Mouse (Mus musculus) MEL (cell line): ENCODE measurements around the gene Baz1a. TPM values are rescaled to one million over a fixed set of nuclear protein-coding genes. Genes with fewer than 3 reads are reported as not detected.

Experiments used
- DNase-seq: peaks from one replicate; pipeline ENCODE4 v3.0.0; 2011; ENCODE audit warnings: low read depth, low spot score
- H3K27ac ChIP-seq: 2 replicates; pipeline ENCODE4 v1.5.1; 2012; ENCODE audit warnings: low read depth, mild to moderate bottlenecking, control low read depth, low read length, moderate library complexity; ENCODE audit not compliant: control insufficient read depth
- H3K27me3 ChIP-seq, 2 experiments: fragments of 150-350 bp in 1 of 2; sonication (generic) in 1 of 2; 2 replicates each; pipeline ENCODE4 v1.6.1; 2012; ENCODE audit warnings: low read length in 2 of 2, mild to moderate bottlenecking in 2 of 2, improper control_type of control experiment in 1 of 2, moderate library complexity in 1 of 2; ENCODE audit not compliant: insufficient read depth in 2 of 2, control insufficient read depth in 1 of 2
- H3K36me3 ChIP-seq, 2 experiments: 2 replicates each; pipeline ENCODE4 v1.6.1; 2012 to 2014; ENCODE audit warnings: low read length in 2 of 2, improper control_type of control experiment in 1 of 2, inconsistent platforms in 1 of 2, mild to moderate bottlenecking in 1 of 2; ENCODE audit not compliant: insufficient read depth in 2 of 2, control insufficient read depth in 1 of 2
- H3K4me1 ChIP-seq, 2 experiments: fragments of 150-350 bp in 1 of 2; sonication (generic) in 1 of 2; 2 replicates each; pipeline ENCODE4 v1.6.1; 2012; ENCODE audit warnings: low read length in 2 of 2, improper control_type of control experiment in 1 of 2, mild to moderate bottlenecking in 1 of 2; ENCODE audit not compliant: insufficient read depth in 2 of 2, control insufficient read depth in 1 of 2
- H3K4me3 ChIP-seq, 2 experiments: fragments of 150-350 bp in 1 of 2; sonication (generic) in 1 of 2; 2 replicates each; pipeline ENCODE4 v1.5.1; 2012; ENCODE audit warnings: low read depth in 2 of 2, low read length in 2 of 2, mild to moderate bottlenecking in 2 of 2, moderate library complexity in 2 of 2, control low read depth in 1 of 2, improper control_type of control experiment in 1 of 2; ENCODE audit not compliant: control insufficient read depth in 1 of 2, insufficient read depth in 1 of 2
- H3K79me2 ChIP-seq: 2 replicates; pipeline ENCODE4 v1.6.1; 2012; ENCODE audit warnings: mild to moderate bottlenecking, low read length, moderate library complexity; ENCODE audit not compliant: control insufficient read depth, poor library complexity, insufficient read depth
- H3K9ac ChIP-seq: 2 replicates; pipeline ENCODE4 v1.6.1; 2012; ENCODE audit warnings: low read depth, mild to moderate bottlenecking, control low read depth, low read length, moderate library complexity; ENCODE audit not compliant: control insufficient read depth, poor library complexity, severe bottlenecking
- H3K9me3 ChIP-seq: fragments of 150-350 bp; sonication (generic); replicated peaks from 2 replicates; pipeline ENCODE4 v1.6.1; 2012; ENCODE audit warnings: mild to moderate bottlenecking, low read length, improper control_type of control experiment, moderate library complexity; ENCODE audit not compliant: insufficient read depth
- CTCF ChIP-seq, 3 experiments: IDR thresholded peaks in 2 of 3; conservative IDR thresholded peaks in 1 of 3; 2 replicates each; pipeline ENCODE4 v1.5.1; 2011 to 2012; ENCODE audit warnings: low read length in 3 of 3, low read depth in 2 of 3, mild to moderate bottlenecking in 2 of 3, improper control_type of control experiment in 1 of 3, inconsistent platforms in 1 of 3, mixed read lengths in 1 of 3, moderate library complexity in 1 of 3; ENCODE audit not compliant: control insufficient read depth in 1 of 3, insufficient read depth in 1 of 3, poor library complexity in 1 of 3, severe bottlenecking in 1 of 3
- ELF1 ChIP-seq: IDR thresholded peaks from 2 replicates; pipeline ENCODE4 v1.6.1; 2014; ENCODE audit warnings: low read depth, mild to moderate bottlenecking, inconsistent platforms, low read length, improper control_type of control experiment, moderate library complexity
- EP300 ChIP-seq, 2 experiments: IDR thresholded peaks; 2 replicates each; pipeline ENCODE4 v1.6.1; 2011; ENCODE audit warnings: improper control_type of control experiment in 2 of 2, low read length in 2 of 2, low read depth in 1 of 2, mild to moderate bottlenecking in 1 of 2
- ETS1 ChIP-seq: IDR thresholded peaks from 2 replicates; pipeline ENCODE4 v1.6.1; 2012; ENCODE audit warnings: low read depth, mild to moderate bottlenecking, inconsistent platforms, low read length, improper control_type of control experiment, moderate library complexity
- GABPA ChIP-seq: IDR thresholded peaks from 2 replicates; pipeline ENCODE4 v1.6.1; 2012; ENCODE audit warnings: low read depth, mild to moderate bottlenecking, inconsistent platforms, low read length, improper control_type of control experiment, moderate library complexity
- GATA1 ChIP-seq: IDR thresholded peaks from 2 replicates; pipeline ENCODE4 v1.6.1; 2011; ENCODE audit warnings: low read depth, low read length, improper control_type of control experiment
- JUND ChIP-seq: IDR thresholded peaks from 2 replicates; pipeline ENCODE4 v1.6.1; 2011; ENCODE audit warnings: low read depth, mild to moderate bottlenecking, improper control_type of control experiment, low read length
- KAT2A ChIP-seq: conservative IDR thresholded peaks from 2 replicates; pipeline ENCODE4 v1.6.1; 2012; ENCODE audit warnings: low read depth, low read length, improper control_type of control experiment, inconsistent platforms
- MEF2A ChIP-seq: IDR thresholded peaks from 2 replicates; pipeline ENCODE4 v1.6.1; 2014; ENCODE audit warnings: low read depth, mild to moderate bottlenecking, inconsistent platforms, low read length, improper control_type of control experiment; ENCODE audit not compliant: poor library complexity, insufficient replicate concordance, severe bottlenecking; ENCODE audit errors: extremely low read depth
- MXI1 ChIP-seq: IDR thresholded peaks from 2 replicates; pipeline ENCODE4 v1.6.1; 2011; ENCODE audit warnings: mild to moderate bottlenecking, low read depth, low read length, improper control_type of control experiment
- MYC ChIP-seq: IDR thresholded peaks from 2 replicates; pipeline ENCODE4 v1.6.1; 2011; ENCODE audit warnings: low read depth, mild to moderate bottlenecking, low read length, improper control_type of control experiment, moderate library complexity
- NELFE ChIP-seq: IDR thresholded peaks from 2 replicates; pipeline ENCODE4 v1.6.1; 2011; ENCODE audit warnings: low read depth, low read length, improper control_type of control experiment
- POLR2AphosphoS2 ChIP-seq: IDR thresholded peaks from 2 replicates; pipeline ENCODE4 v1.6.1; 2011; ENCODE audit warnings: low read length, improper control_type of control experiment
- RCOR1 ChIP-seq: IDR thresholded peaks from 2 replicates; pipeline ENCODE4 v1.6.1; 2012; ENCODE audit warnings: low read depth, mild to moderate bottlenecking, inconsistent platforms, low read length, improper control_type of control experiment
- SIN3A ChIP-seq: IDR thresholded peaks from 2 replicates; pipeline ENCODE4 v1.6.1; 2012; ENCODE audit warnings: low read length, improper control_type of control experiment, inconsistent platforms
- SMC3 ChIP-seq: IDR thresholded peaks from 2 replicates; pipeline ENCODE4 v1.6.1; 2011; ENCODE audit warnings: low read depth, low read length, improper control_type of control experiment
- UBTF ChIP-seq: IDR thresholded peaks from 2 replicates; pipeline ENCODE4 v1.6.1; 2012; ENCODE audit warnings: low read depth, mild to moderate bottlenecking, inconsistent platforms, low read length, improper control_type of control experiment, moderate library complexity, borderline replicate concordance; ENCODE audit not compliant: insufficient read depth
- ZC3H11A ChIP-seq: IDR thresholded peaks from 2 replicates; pipeline ENCODE4 v1.6.1; 2012; ENCODE audit warnings: low read depth, mild to moderate bottlenecking, inconsistent platforms, low read length, improper control_type of control experiment
- ZKSCAN1 ChIP-seq: IDR thresholded peaks from 2 replicates; pipeline ENCODE4 v1.6.1; 2012; ENCODE audit warnings: low read depth, mild to moderate bottlenecking, inconsistent platforms, low read length, improper control_type of control experiment, moderate library complexity
- ZMIZ1 ChIP-seq: IDR thresholded peaks from 2 replicates; pipeline ENCODE4 v1.6.1; 2012; ENCODE audit warnings: low read depth, mild to moderate bottlenecking, inconsistent platforms, low read length, improper control_type of control experiment, moderate library complexity
- polyA plus RNA-seq, 2 experiments: library from polyadenylated mRNA; stranded (reverse) in 1 of 2; unstranded in 1 of 2; fragments of >175 nt in 1 of 2; fragments of >200 nt in 1 of 2; gene quantifications; 2 replicates each; pipeline versions ENCODE4 v1.2.1 to v1.2.4; 2012; ENCODE audit warnings: low replicate concordance in 2 of 2, low read depth in 1 of 2; ENCODE audit not compliant: insufficient read length in 2 of 2, insufficient read depth in 1 of 2, missing spikeins in 1 of 2
- total RNA-seq: library from RNA; depleted of rRNA; stranded (reverse); fragments of 300-350 nt; gene quantifications from 2 replicates; pipeline ENCODE4 v1.2.3, GENCODE M21; 2012

The Baz1a gene
- total and polyA plus RNA-seq, 3 experiments: 39.8 to 203 (median 46.0) TPM

DNA sequence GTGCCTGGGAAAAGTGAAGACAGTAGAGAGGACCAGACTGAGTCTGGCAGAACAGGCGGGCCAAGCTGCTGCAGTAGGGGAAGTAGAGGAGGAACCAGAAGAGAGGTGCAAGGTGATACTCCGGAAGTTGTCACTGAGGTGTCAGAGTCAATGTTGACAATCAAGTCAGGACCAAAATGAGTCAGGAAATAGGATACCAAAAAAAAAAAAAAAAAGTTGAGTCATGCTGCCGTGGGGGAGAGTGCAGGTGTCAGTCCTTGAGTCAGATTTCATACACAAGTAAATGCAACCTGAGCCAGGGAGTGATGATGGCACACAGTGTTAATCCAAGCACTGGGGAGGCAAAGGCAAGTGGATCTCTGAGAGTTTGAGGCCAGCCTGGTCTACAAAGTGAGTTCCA lies 12.9 kb upstream of the Baz1a start:
- Histone ChIP-seq H3K9me3 (no peaks in the 10 kb centered on the region), H3K79me2 (no peaks in the 10 kb centered on the region), H3K9ac (no peak overlapping the region), H3K27ac (no peak overlapping the region), H3K4me1 (no peaks in the 10 kb centered on the region), H3K27me3 (no peaks in the 10 kb centered on the region), H3K36me3 (no peaks in the 10 kb centered on the region), H3K4me3 (no peak overlapping the region)
- DNase-seq: no peak
- no peak for TF ChIP-seq ETS1
- no peak for TF ChIP-seq SMC3
- TF ChIP-seq ZMIZ1: no peak
- no peak for TF ChIP-seq RCOR1
- no peak for TF ChIP-seq MEF2A
- TF ChIP-seq MXI1: no peak
- TF ChIP-seq POLR2AphosphoS2: no peak
- no peak for TF ChIP-seq ZKSCAN1
- no peak for TF ChIP-seq UBTF
- TF ChIP-seq SIN3A: no peak
- TF ChIP-seq ELF1: no peak
- no peak for TF ChIP-seq ZC3H11A
- no peak for TF ChIP-seq KAT2A
- TF ChIP-seq MYC: no peak
- TF ChIP-seq GATA1: no peak
- no peak for TF ChIP-seq CTCF (IDR thresholded peaks at IDR 0.05 in 2 of 3, conservative IDR thresholded peaks at IDR 0.05 in 1 of 3; ENCODE audit: control insufficient read depth in 1 of 3, insufficient read depth in 1 of 3, low read depth in 2 of 3, low read length in 3 of 3, poor library complexity in 1 of 3, severe bottlenecking in 1 of 3)
- no peak for TF ChIP-seq JUND
- no peak for TF ChIP-seq GABPA
- TF ChIP-seq EP300 (IDR thresholded peaks at IDR 0.05; ENCODE audit: low read depth in 1 of 2, low read length in 2 of 2): no peak
- no peak for TF ChIP-seq NELFE

DNA sequence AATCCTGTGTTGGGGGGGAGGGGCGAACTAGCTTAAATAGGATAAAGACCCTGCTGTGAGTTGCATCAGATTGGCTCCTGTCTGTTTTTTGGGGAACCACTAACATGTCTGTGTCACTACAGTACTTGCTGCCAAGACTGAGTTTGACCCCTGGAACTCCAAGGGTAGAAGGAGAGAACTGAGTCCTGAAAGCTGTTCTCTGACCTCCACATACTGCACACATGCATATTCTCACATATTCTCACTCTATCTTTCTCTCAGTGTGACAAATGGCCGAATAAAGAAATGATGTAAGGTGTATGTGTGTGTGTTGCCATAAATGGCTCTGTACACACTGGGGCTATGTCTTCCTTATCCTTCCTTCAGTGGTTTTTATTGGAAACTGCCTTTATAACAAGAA lies 9.1 kb upstream of the Baz1a start:
- TF ChIP-seq POLR2AphosphoS2: no peak
- no peak for TF ChIP-seq ZMIZ1
- TF ChIP-seq CTCF (IDR thresholded peaks at IDR 0.05 in 2 of 3, conservative IDR thresholded peaks at IDR 0.05 in 1 of 3; ENCODE audit: control insufficient read depth in 1 of 3, insufficient read depth in 1 of 3, low read depth in 2 of 3, low read length in 3 of 3, poor library complexity in 1 of 3, severe bottlenecking in 1 of 3): no peak
- peaks cover 6 to 10% of the 10 kb centered on the region in 2 experiments for H3K4me1 ChIP-seq
- H3K9me3 ChIP-seq: no peaks in the 10 kb centered on the region
- no peak overlapping the region for H3K4me3 ChIP-seq
- no peaks in the 10 kb centered on the region for H3K79me2 ChIP-seq
- DNase-seq: no peak
- no peak overlapping the region for H3K27ac ChIP-seq
- H3K9ac ChIP-seq: no peak overlapping the region
- H3K36me3 ChIP-seq: peaks cover 0 to 14% of the 10 kb centered on the region in 2 experiments; a peak in 2 of 4 replicates
- no peaks in the 10 kb centered on the region for H3K27me3 ChIP-seq
